ENCODE assay signal across 10 mouse cellular contexts in genomic region chr1:72826931-72827330, GRCm38 (mm10). TPM values are rescaled to one million over a fixed set of nuclear protein-coding genes. Genes with fewer than 3 reads are reported as not detected.
A peak's percentile ranks its signal among the peaks of the same experiment; 100 is the strongest.
DNase-seq lines count a peak whose midpoint lies in the region; ATAC-seq and TF ChIP-seq lines count a peak whose summit lies in the region.
"Had no signal": no experiment of that assay in that cellular context is flagged by ENCODE, and none has a peak within 500 bp of the region (broad histone marks: within the 10 kb centered on the region; RNA-seq: fewer than 3 reads in every experiment).

No protein-coding gene starts in this region.

- WGBS in heart, embryonic 11.5 days (ENCODE audit: insufficient replicate concordance) = 8% methylated on average over 7 of the region's 7 CpGs
- WGBS in hindbrain, embryonic 12.5 days = 3% methylated on average over 7 of the region's 7 CpGs
- under 1% methylated on average over 7 of the region's 7 CpGs for WGBS in midbrain, embryonic 14.5 days

- H3K27ac ChIP-seq in heart, embryonic 11.5 days (ENCODE audit: low read depth, low read length) = peak overlapping the region; percentile 1; the same call in 1 of the 2 replicates
- peak overlapping the region; percentile 86 for H3K27ac ChIP-seq in hindbrain, embryonic 12.5 days
- H3K27ac ChIP-seq in midbrain, embryonic 14.5 days (replicated peaks; ENCODE audit: low read depth, low read length) = peak overlapping the region; percentile 88

- no peak for TF ChIP-seq POLR2A in brain, embryonic 14.5 days (IDR thresholded peaks at IDR 0.05; ENCODE audit: borderline replicate concordance, extremely low read depth, insufficient read depth, insufficient read length, poor library complexity, severe bottlenecking)

- H3K9me3 ChIP-seq in heart, embryonic 11.5 days (replicated peaks; ENCODE audit: control insufficient read depth, low read length) = no peaks in the 10 kb centered on the region
- H3K9me3 ChIP-seq in hindbrain, embryonic 12.5 days (replicated peaks) = 0 out of 2 replicates have a peak, but pooled peaks cover 3% of the 10 kb centered on the region
- H3K9me3 ChIP-seq in midbrain, embryonic 14.5 days (ENCODE audit: control insufficient read depth, low read length) = no peaks in the 10 kb centered on the region

- ATAC-seq in heart, embryonic 11.5 days (replicated peaks; ENCODE audit: insufficient number of reproducible peaks, low FRiP score, low TSS enrichment) = no peak
- ATAC-seq in hindbrain, embryonic 12.5 days (ENCODE audit: low FRiP score) = 0 out of 2 replicates have a peak, but pooled peaks have one; percentile 33
- ATAC-seq in midbrain, embryonic 14.5 days (ENCODE audit: low FRiP score, low TSS enrichment) = no peak

- H3K4me2 ChIP-seq in heart, embryonic 11.5 days = peak overlapping the region; percentile 79
- peak overlapping the region; percentile 90 for H3K4me2 ChIP-seq in hindbrain, embryonic 12.5 days (replicated peaks)
- H3K4me2 ChIP-seq in midbrain, embryonic 14.5 days (ENCODE audit: low read length) = peak overlapping the region; percentile 96

- H3K36me3 ChIP-seq in heart, embryonic 11.5 days (ENCODE audit: control insufficient read depth, insufficient read depth, low read length) = no peaks in the 10 kb centered on the region
- peaks cover 15% of the 10 kb centered on the region; the same call in 1 of the 2 replicates for H3K36me3 ChIP-seq in hindbrain, embryonic 12.5 days
- peaks cover 6% of the 10 kb centered on the region; the same call in 1 of the 2 replicates for H3K36me3 ChIP-seq in midbrain, embryonic 14.5 days (ENCODE audit: control insufficient read depth, insufficient read depth, low read length)

- H3K27me3 ChIP-seq in heart, embryonic 11.5 days (ENCODE audit: control insufficient read depth, insufficient read depth, low read length) = peaks cover 9% of the 10 kb centered on the region; the same call in 1 of the 2 replicates
- no peaks in the 10 kb centered on the region; the same call in 1 of the 2 replicates for H3K27me3 ChIP-seq in hindbrain, embryonic 12.5 days
- H3K27me3 ChIP-seq in midbrain, embryonic 14.5 days (ENCODE audit: control insufficient read depth, insufficient read depth, low read length) = 0 out of 2 replicates have a peak, but pooled peaks cover 2% of the 10 kb centered on the region

- H3K9ac ChIP-seq in heart, embryonic 11.5 days (ENCODE audit: low read depth, low read length) = peak overlapping the region; percentile 12; the same call in 1 of the 2 replicates
- peak overlapping the region; percentile 80 for H3K9ac ChIP-seq in hindbrain, embryonic 12.5 days
- H3K9ac ChIP-seq in midbrain, embryonic 14.5 days (replicated peaks; ENCODE audit: low read length) = peak overlapping the region; percentile 85

- intact Hi-C loops in heart, postnatal 14 days (cut with DNase I) = no loop called here

- DNase-seq in heart, postnatal 14 days = no peak
- peak; percentile 73 for DNase-seq in brain, embryonic 14.5 days (ENCODE audit: low read depth)
- DNase-seq in midbrain, embryonic 14.5 days = peak; percentile 58
- DNase-seq in left cerebral cortex, adult 8-10 months (ENCODE audit: low spot score in 2 of 2) = no peak
- no peak for DNase-seq in layer of hippocampus, postnatal 25 days (ENCODE audit: extremely low spot score in 1 of 2, low spot score in 1 of 2)
- no peak for DNase-seq in spleen, postnatal 36 days (ENCODE audit: low spot score in 2 of 2)
- DNase-seq: adrenal gland, adult 8-10 months; left cerebral cortex, postnatal 4 days had no signal

- TF ChIP-seq CTCF in brain, embryonic 14.5 days (IDR thresholded peaks at IDR 0.05; ENCODE audit: borderline replicate concordance, extremely low read depth, insufficient read depth, insufficient read length) = no peak

- H3K4me3 ChIP-seq in heart, embryonic 11.5 days (ENCODE audit: low read depth, low read length) = peak overlapping the region; percentile 54
- peak overlapping the region; percentile 70 for H3K4me3 ChIP-seq in hindbrain, embryonic 12.5 days
- peak overlapping the region; percentile 78 for H3K4me3 ChIP-seq in midbrain, embryonic 14.5 days (replicated peaks; ENCODE audit: low read depth, low read length)

- H3K4me1 ChIP-seq in heart, embryonic 11.5 days (ENCODE audit: control insufficient read depth, insufficient read depth, low read length) = peaks cover 12% of the 10 kb centered on the region; the same call in 1 of the 2 replicates
- peaks cover 38% of the 10 kb centered on the region for H3K4me1 ChIP-seq in hindbrain, embryonic 12.5 days
- peaks cover 23% of the 10 kb centered on the region for H3K4me1 ChIP-seq in midbrain, embryonic 14.5 days (ENCODE audit: control insufficient read depth, insufficient read depth, low read length)

RNA-seq across cellular contexts. Expression of gene Igfbp2, which starts 2.6 kb away (rescaled TPM):
- 87.8 and 88.7 TPM in 2 replicates for polyA plus RNA-seq in heart, embryonic 11.5 days (2014; fragmentation: Nextera tagmentation; extraction: Ambion mirVana)
- 1 to 10 TPM; 1.1 to 1.3 TPM for total RNA-seq in heart, postnatal 14 days (2021)
- 328 and 384 TPM in 2 replicates for polyA plus RNA-seq in brain, embryonic 14.5 days (2012; rRNA removed)
- polyA plus RNA-seq in hindbrain, embryonic 12.5 days (2016; fragmentation: Nextera tagmentation; extraction: Ambion mirVana) = 548 and 549 TPM in 2 replicates
- 200 and 310 TPM in 2 replicates for polyA plus RNA-seq in midbrain, embryonic 14.5 days (2014; fragmentation: Nextera tagmentation; extraction: Ambion mirVana)
- 10 to 100 TPM; 49.5 to 63.9 (median 56.1) TPM for total RNA-seq in left cerebral cortex, adult 8-10 months (2022)
- total RNA-seq in layer of hippocampus, postnatal 25 days (2021) = 10 to 100 TPM; 44.4 to 50.5 TPM

RNA-seq across cellular contexts. Expression of gene Igfbp5, which starts 47.8 kb away (rescaled TPM):
- 118 and 133 TPM in 2 replicates for polyA plus RNA-seq in heart, embryonic 11.5 days (2014; fragmentation: Nextera tagmentation; extraction: Ambion mirVana)
- 100 to 1,000 TPM; 139 to 161 TPM for total RNA-seq in heart, postnatal 14 days (2021)
- 31.0 and 73.8 TPM in 2 replicates for polyA plus RNA-seq in brain, embryonic 14.5 days (2012; rRNA removed)
- polyA plus RNA-seq in hindbrain, embryonic 12.5 days (2016; fragmentation: Nextera tagmentation; extraction: Ambion mirVana) = 69.6 and 99.7 TPM in 2 replicates
- polyA plus RNA-seq in midbrain, embryonic 14.5 days (2014; fragmentation: Nextera tagmentation; extraction: Ambion mirVana) = 22.4 and 30.4 TPM in 2 replicates
- 10 to 100 TPM; 65.8 to 95.2 (median 82.5) TPM for total RNA-seq in left cerebral cortex, adult 8-10 months (2022)
- total RNA-seq in layer of hippocampus, postnatal 25 days (2021) = 10 to 100 TPM; 69.7 to 72.5 TPM

Comparison
In these comparisons a context has a peak if more than half of its experiments do, and no peak if none do; other contexts are left out.
1. H3K27ac ChIP-seq: peak in every context shown above with its lines; median percentile 88 in midbrain, embryonic 14.5 days; 86 in hindbrain, embryonic 12.5 days; 1 in heart, embryonic 11.5 days.
2. H3K9ac ChIP-seq: peak in every context shown above with its lines; median percentile 85 in midbrain, embryonic 14.5 days; 80 in hindbrain, embryonic 12.5 days; 12 in heart, embryonic 11.5 days.
3. DNase-seq: peak in brain, embryonic 14.5 days (single experiment) and midbrain, embryonic 14.5 days (single experiment); none in heart, postnatal 14 days (0 of 2), left cerebral cortex, adult 8-10 months (0 of 2), layer of hippocampus, postnatal 25 days (0 of 2) and spleen, postnatal 36 days (0 of 2).
4. Peak in every context shown above with its lines, with median percentiles within 50 percentile points of each other: H3K4me2 ChIP-seq and H3K4me3 ChIP-seq.